24 mouse cellular contexts compared by ENCODE assay signal in genomic region chr8:93279556-93279955, GRCm38 (mm10). TPM values are rescaled to one million over a fixed set of nuclear protein-coding genes. Genes with fewer than 3 reads are reported as not detected.
A peak's percentile ranks its signal among the peaks of the same experiment; 100 is the strongest.
DNase-seq lines count a peak whose midpoint lies in the region; ATAC-seq lines count a peak whose summit lies in the region.
"Had no signal": no experiment of that assay in that cellular context is flagged by ENCODE, and none has a peak within 500 bp of the region (broad histone marks: within the 10 kb centered on the region; RNA-seq: fewer than 3 reads in every experiment).

Ces1f (minus strand) TSS chr8:93279747.

- H3K4me2 ChIP-seq in kidney, embryonic 16.5 days (replicated peaks; ENCODE audit: low read depth, low read length) = no peak within 1 kb of the TSS
- no peak within 1 kb of the TSS for H3K4me2 ChIP-seq in lung, embryonic 16.5 days (ENCODE audit: low read depth, low read length)
- H3K4me2 ChIP-seq in hindbrain, embryonic 13.5 days = no peak within 1 kb of the TSS
- H3K4me2 ChIP-seq: heart, embryonic 11.5 days had no signal

- H3K4me1 ChIP-seq in kidney, embryonic 16.5 days (ENCODE audit: insufficient read depth, low read length) = no peaks in the 10 kb centered on the region
- H3K4me1 ChIP-seq in lung, embryonic 16.5 days (replicated peaks; ENCODE audit: control insufficient read depth, insufficient read depth, low read length) = no peaks in the 10 kb centered on the region
- H3K4me1 ChIP-seq in limb, embryonic 10.5 days = no peaks in the 10 kb centered on the region
- no peaks in the 10 kb centered on the region for H3K4me1 ChIP-seq in hindbrain, embryonic 13.5 days (replicated peaks)

- 96% methylated on average over 1 of the region's 1 CpGs for WGBS in kidney, embryonic 16.5 days
- WGBS in lung, embryonic 16.5 days = 87% methylated on average over 1 of the region's 1 CpGs
- WGBS in limb, embryonic 10.5 days = 100% methylated on average over 1 of the region's 1 CpGs
- whole genome bisulfite sequencing in hindbrain, embryonic 13.5 days = 96% methylated on average over 1 of the region's 1 CpGs

- no peaks in the 10 kb centered on the region for H3K9me3 ChIP-seq in kidney, embryonic 16.5 days (ENCODE audit: low read length)
- no peaks in the 10 kb centered on the region for H3K9me3 ChIP-seq in lung, embryonic 16.5 days (ENCODE audit: control insufficient read depth, low read length)
- H3K9me3 ChIP-seq in limb, embryonic 10.5 days (replicated peaks) = no peaks in the 10 kb centered on the region
- H3K9me3 ChIP-seq in hindbrain, embryonic 13.5 days = no peaks in the 10 kb centered on the region
- H3K9me3 ChIP-seq: forebrain, embryonic 10.5 days had no signal

- H3K4me3 ChIP-seq in kidney, embryonic 16.5 days (ENCODE audit: low read length) = no peak within 1 kb of the TSS
- H3K4me3 ChIP-seq in lung, embryonic 16.5 days (ENCODE audit: low read length) = no peak within 1 kb of the TSS
- no peak within 1 kb of the TSS for H3K4me3 ChIP-seq in limb, embryonic 10.5 days
- no peak within 1 kb of the TSS for H3K4me3 ChIP-seq in hindbrain, embryonic 13.5 days
- H3K4me3 ChIP-seq: forebrain, embryonic 10.5 days; left cerebral cortex, adult 2 months had no signal

- H3K9ac ChIP-seq in kidney, embryonic 16.5 days (replicated peaks; ENCODE audit: low read length) = no peak within 1 kb of the TSS
- no peak within 1 kb of the TSS for H3K9ac ChIP-seq in lung, embryonic 16.5 days (ENCODE audit: low read length)
- no peak within 1 kb of the TSS for H3K9ac ChIP-seq in hindbrain, embryonic 13.5 days
- H3K9ac ChIP-seq: liver, postnatal 0 days had no signal

- no peaks in the 10 kb centered on the region for H3K27me3 ChIP-seq in kidney, embryonic 16.5 days (ENCODE audit: insufficient read depth, low read length)
- H3K27me3 ChIP-seq in lung, embryonic 16.5 days (ENCODE audit: control insufficient read depth, insufficient read depth, low read depth, low read length) = no peaks in the 10 kb centered on the region
- H3K27me3 ChIP-seq in limb, embryonic 10.5 days (ENCODE audit: low read depth, poor library complexity, severe bottlenecking) = no peaks in the 10 kb centered on the region
- H3K27me3 ChIP-seq in hindbrain, embryonic 13.5 days = no peaks in the 10 kb centered on the region

- peak; percentile 78 for DNase-seq in kidney, adult 9 months
- no peak for DNase-seq in lung, postnatal 25 days (ENCODE audit: low spot score)
- no peak for DNase-seq in gonadal fat pad, adult 2 months (ENCODE audit: low read depth)
- no peak for DNase-seq in limb, embryonic 10.5 days (ENCODE audit: low spot score)
- DNase-seq: cerebellum, adult 11-12 months; cerebellum, postnatal 10 days; gastrocnemius, postnatal 10 days; left cerebral cortex, postnatal 4 days; liver; liver, postnatal 0 days; midbrain, embryonic 14.5 days had no signal

- ATAC-seq in kidney, embryonic 16.5 days (ENCODE audit: low FRiP score, low TSS enrichment) = no peak
- peak; percentile 43; the same call in 1 of the 2 replicates for ATAC-seq in lung, embryonic 16.5 days (ENCODE audit: low read depth)
- no peak for ATAC-seq in hindbrain, embryonic 13.5 days (ENCODE audit: low FRiP score)
- ATAC-seq: forebrain, embryonic 16.5 days; liver, postnatal 0 days had no signal

- no peaks in the 10 kb centered on the region for H3K36me3 ChIP-seq in kidney, embryonic 16.5 days (ENCODE audit: insufficient read depth, low read length)
- H3K36me3 ChIP-seq in lung, embryonic 16.5 days (ENCODE audit: control insufficient read depth, insufficient read depth, low read length) = no peaks in the 10 kb centered on the region
- no peaks in the 10 kb centered on the region for H3K36me3 ChIP-seq in limb, embryonic 10.5 days
- H3K36me3 ChIP-seq in hindbrain, embryonic 13.5 days = no peaks in the 10 kb centered on the region
- H3K36me3 ChIP-seq: forebrain, embryonic 10.5 days had no signal

- H3K27ac ChIP-seq in kidney, embryonic 16.5 days (ENCODE audit: low read length) = no peak within 1 kb of the TSS
- H3K27ac ChIP-seq in lung, embryonic 16.5 days (ENCODE audit: low read length) = no peak within 1 kb of the TSS
- no peak within 1 kb of the TSS for H3K27ac ChIP-seq in limb, embryonic 10.5 days
- no peak within 1 kb of the TSS for H3K27ac ChIP-seq in hindbrain, embryonic 13.5 days
- H3K27ac ChIP-seq: forebrain, embryonic 10.5 days; left cerebral cortex, adult 2 months had no signal

RNA-seq across cellular contexts. Expression of gene Ces1f, which starts in this region (rescaled TPM):
- polyA plus RNA-seq in kidney, embryonic 16.5 days (2015; fragmentation: Nextera tagmentation; extraction: Ambion mirVana) = 0.31 TPM in 1 of 2 replicates, not detected in the other
- 2.5 and 2.6 TPM in 2 replicates for polyA plus RNA-seq in lung, embryonic 16.5 days (2015; fragmentation: Nextera tagmentation; extraction: Ambion mirVana)
- 19.4 and 35.6 TPM in 2 replicates for polyA plus RNA-seq in gonadal fat pad, adult 2 months (2012; rRNA removed)
- not detected in 2 replicates for polyA plus RNA-seq in limb, embryonic 10.5 days (2016; fragmentation: Nextera tagmentation; extraction: Ambion mirVana)
- polyA plus RNA-seq in hindbrain, embryonic 13.5 days (2015; fragmentation: Nextera tagmentation; extraction: Ambion mirVana) = not detected in 2 replicates
- polyA plus RNA-seq: C2C12; cortical plate, adult 2 months; embryonic facial prominence, embryonic 11.5 days; forebrain, embryonic 10.5 days; forebrain, embryonic 16.5 days; heart, embryonic 11.5 days; heart, postnatal 0 days; kidney, embryonic 14.5 days; midbrain, embryonic 14.5 days; neural tube, embryonic 11.5 days had no signal
